Mouse (Mus musculus): ENCODE data around the gene Kcna2. TPM values are rescaled to one million over a fixed set of nuclear protein-coding genes. Genes with fewer than 3 reads are reported as not detected.

The Kcna2 gene
- polyA plus RNA-seq, 1 experiment: not detected

- TF ChIP-seq MYOG (IDR thresholded peaks at IDR 0.05; ENCODE audit: control insufficient read depth, extremely low read depth, insufficient read length): no peak
- no peak for TF ChIP-seq MYOD1 (IDR thresholded peaks at IDR 0.05; ENCODE audit: control insufficient read depth, insufficient read length, low read depth)
- TF ChIP-seq FOSL1 (IDR thresholded peaks at IDR 0.05; ENCODE audit: insufficient read depth, low read length, poor library complexity, severe bottlenecking): no peak
- TF ChIP-seq MAX (IDR thresholded peaks at IDR 0.05): no peak
- TF ChIP-seq CEBPB (IDR thresholded peaks at IDR 0.05; ENCODE audit: low read depth): no peak
- no peak for TF ChIP-seq USF1 (IDR thresholded peaks at IDR 0.05; ENCODE audit: low read depth)
- no peak for TF ChIP-seq CTCF (IDR thresholded peaks at IDR 0.05; ENCODE audit: control insufficient read depth, insufficient read depth, insufficient read length)
- Histone ChIP-seq H3K4me3 (ENCODE audit: insufficient read depth, poor library complexity, severe bottlenecking) (no peak overlapping the region), H3K27me3 (ENCODE audit: control insufficient read depth, insufficient read depth, insufficient read length) (peaks cover 30% of the 10 kb centered on the region), H3K36me3 (ENCODE audit: control insufficient read depth, insufficient read depth) (no peaks in the 10 kb centered on the region), H3ac (ENCODE audit: control insufficient read depth, insufficient read length, low read depth) (no peak overlapping the region), H3K79me3 (ENCODE audit: low read depth) (no peaks in the 10 kb centered on the region), H3K79me2 (ENCODE audit: control insufficient read depth, insufficient read depth) (no peaks in the 10 kb centered on the region)
These were observed 13.1 kb downstream of the Kcna2 start for GRCm38 (mm10) chr3:107113771-107114737.

GRCm38 (mm10) chr3:107114941-107115340, 14.0 kb downstream of the Kcna2 start:
- H3K79me3 ChIP-seq (ENCODE audit: low read depth): no peaks in the 10 kb centered on the region
- H3K36me3 ChIP-seq (ENCODE audit: control insufficient read depth, insufficient read depth): no peaks in the 10 kb centered on the region
- H3K4me3 ChIP-seq (ENCODE audit: insufficient read depth, poor library complexity, severe bottlenecking): no peak overlapping the region
- peaks cover 33% of the 10 kb centered on the region for H3K27me3 ChIP-seq (ENCODE audit: control insufficient read depth, insufficient read depth, insufficient read length)
- H3ac ChIP-seq (ENCODE audit: control insufficient read depth, insufficient read length, low read depth): no peak overlapping the region
- TF ChIP-seq MAX (IDR thresholded peaks at IDR 0.05) (no peak), USF1 (IDR thresholded peaks at IDR 0.05; ENCODE audit: low read depth) (no peak), MYOD1 (IDR thresholded peaks at IDR 0.05; ENCODE audit: control insufficient read depth, insufficient read length, low read depth) (no peak), CTCF (IDR thresholded peaks at IDR 0.05; ENCODE audit: control insufficient read depth, insufficient read depth, insufficient read length) (no peak), MYOG (IDR thresholded peaks at IDR 0.05; ENCODE audit: control insufficient read depth, extremely low read depth, insufficient read length) (no peak), CEBPB (IDR thresholded peaks at IDR 0.05; ENCODE audit: low read depth) (no peak), FOSL1 (IDR thresholded peaks at IDR 0.05; ENCODE audit: insufficient read depth, low read length, poor library complexity, severe bottlenecking) (no peak)
- H3K79me2 ChIP-seq (ENCODE audit: control insufficient read depth, insufficient read depth): no peaks in the 10 kb centered on the region

- no peaks in the 10 kb centered on the region for H3K36me3 ChIP-seq (ENCODE audit: control insufficient read depth, insufficient read depth)
- H3K79me2 ChIP-seq (ENCODE audit: control insufficient read depth, insufficient read depth): no peaks in the 10 kb centered on the region
- TF ChIP-seq MAX (IDR thresholded peaks at IDR 0.05): no peak
- TF ChIP-seq CTCF (IDR thresholded peaks at IDR 0.05; ENCODE audit: control insufficient read depth, insufficient read depth, insufficient read length): no peak
- TF ChIP-seq USF1 (IDR thresholded peaks at IDR 0.05; ENCODE audit: low read depth): no peak
- no peak for TF ChIP-seq CEBPB (IDR thresholded peaks at IDR 0.05; ENCODE audit: low read depth)
- no peak for TF ChIP-seq FOSL1 (IDR thresholded peaks at IDR 0.05; ENCODE audit: insufficient read depth, low read length, poor library complexity, severe bottlenecking)
- no peak for TF ChIP-seq MYOG (IDR thresholded peaks at IDR 0.05; ENCODE audit: control insufficient read depth, extremely low read depth, insufficient read length)
- no peak for TF ChIP-seq MYOD1 (IDR thresholded peaks at IDR 0.05; ENCODE audit: control insufficient read depth, insufficient read length, low read depth)
- H3K79me3 ChIP-seq (ENCODE audit: low read depth): no peaks in the 10 kb centered on the region
- H3ac ChIP-seq (ENCODE audit: control insufficient read depth, insufficient read length, low read depth): no peak overlapping the region
- H3K4me3 ChIP-seq (ENCODE audit: insufficient read depth, poor library complexity, severe bottlenecking): no peak overlapping the region
- peaks cover 33% of the 10 kb centered on the region for H3K27me3 ChIP-seq (ENCODE audit: control insufficient read depth, insufficient read depth, insufficient read length)
These were observed 14.8 kb downstream of the Kcna2 start for GRCm38 (mm10) chr3:107115746-107116145.

DNA sequence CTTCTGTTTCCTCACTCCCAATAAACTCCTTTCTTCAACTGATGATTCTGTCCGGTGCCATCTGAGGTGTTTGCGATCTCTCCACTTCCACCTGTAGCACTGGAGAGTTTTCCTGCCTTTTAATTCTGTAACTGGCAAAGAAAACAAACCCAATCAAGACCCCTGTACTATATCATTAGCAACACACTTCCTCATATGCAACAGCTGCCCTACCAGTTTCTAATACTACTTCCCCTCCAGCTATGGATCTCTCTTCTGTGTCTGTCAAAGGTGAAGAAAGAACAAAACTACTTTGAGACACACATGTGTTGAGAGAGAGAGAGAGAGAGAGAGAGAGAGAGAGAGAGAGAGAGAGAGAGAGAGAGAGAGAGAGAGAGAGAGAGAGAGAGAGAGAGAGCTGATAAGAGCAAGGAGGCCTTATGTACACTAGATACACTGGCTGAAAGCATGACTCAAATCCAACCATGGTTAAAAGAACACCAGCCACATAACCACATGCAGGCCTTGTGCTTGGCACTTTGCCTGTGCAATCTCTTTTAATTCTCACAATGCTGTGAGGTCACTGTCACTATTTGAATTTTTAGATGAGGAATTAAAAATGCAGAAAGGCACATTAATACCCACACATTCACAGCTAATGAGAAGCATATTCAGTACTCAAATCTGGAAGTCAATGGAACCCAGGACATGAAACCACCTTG, 19.1 kb downstream of the Kcna2 start:
- no peak for TF ChIP-seq CTCF (IDR thresholded peaks at IDR 0.05; ENCODE audit: control insufficient read depth, insufficient read depth, insufficient read length)
- no peak for TF ChIP-seq CEBPB (IDR thresholded peaks at IDR 0.05; ENCODE audit: low read depth)
- no peak for TF ChIP-seq USF1 (IDR thresholded peaks at IDR 0.05; ENCODE audit: low read depth)
- TF ChIP-seq MYOD1 (IDR thresholded peaks at IDR 0.05; ENCODE audit: control insufficient read depth, insufficient read length, low read depth): no peak
- TF ChIP-seq FOSL1 (IDR thresholded peaks at IDR 0.05; ENCODE audit: insufficient read depth, low read length, poor library complexity, severe bottlenecking): no peak
- no peak for TF ChIP-seq MYOG (IDR thresholded peaks at IDR 0.05; ENCODE audit: control insufficient read depth, extremely low read depth, insufficient read length)
- TF ChIP-seq MAX (IDR thresholded peaks at IDR 0.05): no peak
- Histone ChIP-seq H3ac (ENCODE audit: control insufficient read depth, insufficient read length, low read depth) (no peak overlapping the region), H3K27me3 (ENCODE audit: control insufficient read depth, insufficient read depth, insufficient read length) (peaks cover 9% of the 10 kb centered on the region), H3K36me3 (ENCODE audit: control insufficient read depth, insufficient read depth) (no peaks in the 10 kb centered on the region), H3K4me3 (ENCODE audit: insufficient read depth, poor library complexity, severe bottlenecking) (no peak overlapping the region), H3K79me3 (ENCODE audit: low read depth) (no peaks in the 10 kb centered on the region), H3K79me2 (ENCODE audit: control insufficient read depth, insufficient read depth) (no peaks in the 10 kb centered on the region)

DNA sequence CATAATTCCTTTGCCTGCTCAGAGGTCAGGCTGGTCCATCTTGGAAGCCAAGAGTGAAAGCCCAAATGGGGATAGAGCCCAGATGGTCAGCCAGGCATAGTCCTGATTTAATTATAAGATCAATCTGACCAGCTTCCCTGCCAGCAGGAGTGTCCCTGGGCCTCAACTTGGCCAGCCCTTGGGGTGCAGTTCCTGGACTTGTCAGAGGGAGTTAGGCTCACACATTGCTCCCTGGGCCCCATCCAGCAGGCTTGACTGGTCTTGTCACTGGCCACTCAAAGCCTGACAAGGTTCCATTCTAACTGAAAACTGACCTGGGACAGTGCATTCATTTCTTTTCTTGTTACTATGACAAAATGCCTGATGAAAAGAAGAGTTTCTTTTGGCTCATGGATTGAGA, 21.4 kb downstream of the Kcna2 start:
- TF ChIP-seq MAX (IDR thresholded peaks at IDR 0.05): no peak
- TF ChIP-seq MYOD1 (IDR thresholded peaks at IDR 0.05; ENCODE audit: control insufficient read depth, insufficient read length, low read depth): no peak
- no peak for TF ChIP-seq MYOG (IDR thresholded peaks at IDR 0.05; ENCODE audit: control insufficient read depth, extremely low read depth, insufficient read length)
- TF ChIP-seq USF1 (IDR thresholded peaks at IDR 0.05; ENCODE audit: low read depth): no peak
- no peak for TF ChIP-seq FOSL1 (IDR thresholded peaks at IDR 0.05; ENCODE audit: insufficient read depth, low read length, poor library complexity, severe bottlenecking)
- no peak for TF ChIP-seq CTCF (IDR thresholded peaks at IDR 0.05; ENCODE audit: control insufficient read depth, insufficient read depth, insufficient read length)
- TF ChIP-seq CEBPB (IDR thresholded peaks at IDR 0.05; ENCODE audit: low read depth): no peak
- no peaks in the 10 kb centered on the region for H3K36me3 ChIP-seq (ENCODE audit: control insufficient read depth, insufficient read depth)

More for the DNA sequence above, 21.4 kb downstream of the Kcna2 start:
- H3K79me2 ChIP-seq (ENCODE audit: control insufficient read depth, insufficient read depth): no peaks in the 10 kb centered on the region
- H3K27me3 ChIP-seq (ENCODE audit: control insufficient read depth, insufficient read depth, insufficient read length): peaks cover 9% of the 10 kb centered on the region
- H3ac ChIP-seq (ENCODE audit: control insufficient read depth, insufficient read length, low read depth): no peak overlapping the region
- H3K79me3 ChIP-seq (ENCODE audit: low read depth): no peaks in the 10 kb centered on the region
- no peak overlapping the region for H3K4me3 ChIP-seq (ENCODE audit: insufficient read depth, poor library complexity, severe bottlenecking)

All from C2C12 (cell line).